Mouse (Mus musculus) lung, embryonic 16.5 days (tissue): ENCODE measurements at regions not wholly inside any gene's neighbourhood (a gene's known extent, or its start where the extent isn't known, plus 50 kb on each side); places are given as distances from the start of the nearest gene placed in this dataset.

Experiments
- ATAC-seq: fragments of 200-750 bp; cut with Nextera tagmentation; 2 replicates; pipeline ENCODE4 v1.8.0; 2017; ENCODE audit warnings: low read depth, mild to moderate bottlenecking, moderate library complexity
- H3K27ac ChIP-seq: fragments of 300-500 bp; sonication (generic); 2 replicates; pipeline ENCODE4 v1.5.1; 2014; ENCODE audit warnings: mild to moderate bottlenecking, control low read depth, low read length
- H3K27me3 ChIP-seq: fragments of 300-500 bp; sonication (generic); 2 replicates; pipeline ENCODE4 v1.6.1; 2014; ENCODE audit warnings: low read depth, low read length, mixed read lengths; ENCODE audit not compliant: control insufficient read depth, insufficient read depth
- H3K36me3 ChIP-seq: fragments of 300-500 bp; sonication (generic); 2 replicates; pipeline ENCODE4 v1.6.1; 2014; ENCODE audit warnings: low read length; ENCODE audit not compliant: control insufficient read depth, insufficient read depth
- H3K4me1 ChIP-seq: fragments of 300-500 bp; sonication (generic); replicated peaks from 2 replicates; pipeline ENCODE4 v1.6.1; 2014; ENCODE audit warnings: low read length, mixed read lengths; ENCODE audit not compliant: control insufficient read depth, insufficient read depth
- H3K4me2 ChIP-seq: fragments of 300-500 bp; sonication (generic); 2 replicates; pipeline ENCODE4 v1.6.1; 2014; ENCODE audit warnings: low read depth, low read length, control low read depth
- H3K4me3 ChIP-seq: fragments of 300-500 bp; sonication (generic); 2 replicates; pipeline ENCODE4 v1.5.1; 2014; ENCODE audit warnings: mild to moderate bottlenecking, low read length, control low read depth
- H3K9ac ChIP-seq: fragments of 300-500 bp; sonication (generic); 2 replicates; pipeline ENCODE4 v1.6.1; 2014; ENCODE audit warnings: low read length, control low read depth
- H3K9me3 ChIP-seq: fragments of 300-500 bp; sonication (generic); 2 replicates; pipeline ENCODE4 v1.6.1; 2016; ENCODE audit warnings: low read length; ENCODE audit not compliant: control insufficient read depth
- WGBS: fragments of 180-500 bp; shearing (Covaris S2); extraction: QIAGEN DNeasy Blood & Tissue Kit; methylation state at CpG from one replicate; pipeline ENCODE4 v1.1.7; 2014; 5-methylcytosine and 5-hydroxymethylcytosine counted together

DNA sequence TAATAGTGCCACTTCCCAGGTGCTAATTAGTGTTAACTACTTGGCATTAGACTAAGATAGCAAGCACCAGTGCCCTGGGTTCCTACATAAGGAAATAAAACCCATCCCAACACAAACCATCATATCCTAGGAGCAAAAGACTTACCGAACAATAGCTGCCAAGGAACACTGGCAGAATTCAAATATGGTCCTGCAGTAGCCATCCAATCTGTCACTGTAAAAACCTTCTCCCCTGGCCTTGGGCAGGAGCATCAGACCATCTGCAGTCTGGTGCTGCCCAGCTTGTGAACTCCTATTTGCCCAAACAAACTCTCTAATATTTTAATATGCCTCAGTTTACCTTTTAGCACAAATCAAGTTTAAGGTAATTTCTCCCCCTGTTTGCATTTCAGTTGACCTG is 137.9 kb upstream of the Nabp1 start:
- WGBS, result 88% methylated on average over 1 of the region's 1 CpGs
- H3K27me3 ChIP-seq, result no peaks in the 10 kb centered on the region

DNA sequence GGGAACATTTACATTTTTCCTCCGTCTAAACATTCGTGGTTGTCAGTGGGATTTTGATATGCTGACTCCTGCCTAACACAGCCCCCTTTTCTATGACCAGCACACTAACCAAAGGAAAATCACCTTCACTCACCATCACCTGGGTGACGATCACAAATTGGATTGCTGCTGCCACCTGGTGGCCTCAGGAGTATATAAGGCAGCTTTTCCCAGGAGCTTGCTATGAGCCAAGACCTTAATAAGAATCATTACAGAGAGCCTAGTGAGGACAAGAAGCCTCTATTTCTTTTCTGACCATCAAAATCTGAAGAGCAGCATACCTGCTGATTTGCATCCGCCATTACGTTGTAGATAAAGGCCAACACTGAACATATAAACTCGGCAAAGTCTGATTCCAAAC is 137.3 kb upstream of the Nabp1 start:
- no peak for ATAC-seq
- H3K27ac ChIP-seq, result no peak overlapping the region
- H3K4me3 ChIP-seq, result no peak overlapping the region
- no peak overlapping the region for H3K4me2 ChIP-seq
- H3K36me3 ChIP-seq, result no peaks in the 10 kb centered on the region
- no peak overlapping the region for H3K9ac ChIP-seq
- H3K27me3 ChIP-seq, result no peaks in the 10 kb centered on the region
- 29% methylated on average over 6 of the region's 6 CpGs for WGBS
- no peaks in the 10 kb centered on the region for H3K4me1 ChIP-seq
- no peaks in the 10 kb centered on the region for H3K9me3 ChIP-seq

More for the DNA sequence above, 137.9 kb upstream of the Nabp1 start:
- Histone ChIP-seq H3K9ac (no peak overlapping the region), H3K4me1 (no peaks in the 10 kb centered on the region), H3K9me3 (no peaks in the 10 kb centered on the region), H3K4me3 (no peak overlapping the region), H3K27ac (no peak overlapping the region), H3K36me3 (no peaks in the 10 kb centered on the region), H3K4me2 (no peak overlapping the region)
- ATAC-seq, result no peak

- Histone ChIP-seq H3K4me3 (no peak overlapping the region), H3K9ac (no peak overlapping the region), H3K4me1 (no peaks in the 10 kb centered on the region), H3K4me2 (no peak overlapping the region), H3K27ac (no peak overlapping the region), H3K36me3 (no peaks in the 10 kb centered on the region), H3K27me3 (no peaks in the 10 kb centered on the region), H3K9me3 (no peaks in the 10 kb centered on the region)
- ATAC-seq, result no peak
Measured at GRCm38 (mm10) chr1:51614700-51615099, 136.5 kb upstream of the Nabp1 start.

- H3K4me2 ChIP-seq, result no peak overlapping the region
- no peak overlapping the region for H3K9ac ChIP-seq
- H3K36me3 ChIP-seq, result no peaks in the 10 kb centered on the region
- 69% methylated on average over 5 of the region's 5 CpGs for WGBS
- no peaks in the 10 kb centered on the region for H3K27me3 ChIP-seq
- no peaks in the 10 kb centered on the region for H3K4me1 ChIP-seq
- H3K4me3 ChIP-seq, result no peak overlapping the region
- ATAC-seq, result no peak
- no peak overlapping the region for H3K27ac ChIP-seq
- no peaks in the 10 kb centered on the region for H3K9me3 ChIP-seq
Measured at GRCm38 (mm10) chr1:51609295-51609694, 131.1 kb upstream of the Nabp1 start.

DNA sequence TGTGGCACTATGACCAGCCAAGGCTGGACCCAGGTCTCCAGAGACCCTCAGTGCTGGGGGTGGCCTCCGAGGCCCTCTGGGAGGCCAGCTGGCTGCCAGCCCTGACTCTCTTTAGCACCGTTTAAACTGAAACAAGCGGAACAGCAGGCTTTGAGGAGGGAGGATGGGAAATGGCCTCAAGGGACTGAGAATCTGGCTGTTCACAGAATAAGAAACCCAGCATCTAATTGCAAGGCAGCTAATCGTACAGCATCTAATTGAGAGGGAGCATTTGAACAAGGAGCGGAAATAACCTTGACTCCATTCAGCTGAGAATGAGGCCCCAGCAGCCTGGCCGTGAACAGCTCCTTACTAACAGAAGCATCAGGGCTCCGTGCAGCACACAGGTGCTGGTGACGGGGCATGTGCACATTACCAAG is 129.2 kb upstream of the Nabp1 start:
- H3K27me3 ChIP-seq, result no peaks in the 10 kb centered on the region
- no peak overlapping the region for H3K4me3 ChIP-seq
- no peak overlapping the region for H3K9ac ChIP-seq
- no peaks in the 10 kb centered on the region for H3K4me1 ChIP-seq
- no peak for ATAC-seq
- no peak overlapping the region for H3K4me2 ChIP-seq
- H3K27ac ChIP-seq, result no peak overlapping the region
- no peaks in the 10 kb centered on the region for H3K9me3 ChIP-seq
- H3K36me3 ChIP-seq, result no peaks in the 10 kb centered on the region
- WGBS, result 44% methylated on average over 8 of the region's 8 CpGs

- Histone ChIP-seq H3K9me3 (no peaks in the 10 kb centered on the region), H3K4me2 (no peak overlapping the region), H3K4me3 (no peak overlapping the region), H3K27ac (no peak overlapping the region), H3K9ac (no peak overlapping the region), H3K4me1 (no peaks in the 10 kb centered on the region; the same call in 1 of the 2 replicates), H3K27me3 (no peaks in the 10 kb centered on the region), H3K36me3 (no peaks in the 10 kb centered on the region)
- 89% methylated on average over 6 of the region's 6 CpGs for WGBS
- no peak for ATAC-seq
Measured at GRCm38 (mm10) chr1:51602071-51602470, 123.8 kb upstream of the Nabp1 start.

DNA sequence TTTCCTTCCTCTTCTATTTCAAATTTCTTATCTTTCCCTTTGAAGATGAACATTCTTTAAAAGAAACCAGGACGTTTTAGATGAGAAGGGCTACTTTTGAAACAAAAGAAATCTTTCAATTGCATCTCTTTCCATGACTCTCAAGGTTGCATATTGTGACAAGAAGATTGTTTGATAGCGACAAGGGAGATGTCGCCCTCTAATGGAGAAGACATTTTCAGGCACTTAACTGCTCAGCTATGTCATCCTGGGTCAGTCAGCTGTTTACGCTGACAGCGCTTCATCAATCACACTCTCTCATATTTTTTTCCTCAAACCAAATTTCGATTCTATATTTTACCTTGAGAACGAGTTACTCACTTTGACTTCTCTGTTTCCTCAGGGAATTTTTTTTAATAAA is 122.2 kb upstream of the Nabp1 start:
- 19% methylated on average over 7 of the region's 7 CpGs for WGBS
- no peaks in the 10 kb centered on the region for H3K36me3 ChIP-seq

DNA sequence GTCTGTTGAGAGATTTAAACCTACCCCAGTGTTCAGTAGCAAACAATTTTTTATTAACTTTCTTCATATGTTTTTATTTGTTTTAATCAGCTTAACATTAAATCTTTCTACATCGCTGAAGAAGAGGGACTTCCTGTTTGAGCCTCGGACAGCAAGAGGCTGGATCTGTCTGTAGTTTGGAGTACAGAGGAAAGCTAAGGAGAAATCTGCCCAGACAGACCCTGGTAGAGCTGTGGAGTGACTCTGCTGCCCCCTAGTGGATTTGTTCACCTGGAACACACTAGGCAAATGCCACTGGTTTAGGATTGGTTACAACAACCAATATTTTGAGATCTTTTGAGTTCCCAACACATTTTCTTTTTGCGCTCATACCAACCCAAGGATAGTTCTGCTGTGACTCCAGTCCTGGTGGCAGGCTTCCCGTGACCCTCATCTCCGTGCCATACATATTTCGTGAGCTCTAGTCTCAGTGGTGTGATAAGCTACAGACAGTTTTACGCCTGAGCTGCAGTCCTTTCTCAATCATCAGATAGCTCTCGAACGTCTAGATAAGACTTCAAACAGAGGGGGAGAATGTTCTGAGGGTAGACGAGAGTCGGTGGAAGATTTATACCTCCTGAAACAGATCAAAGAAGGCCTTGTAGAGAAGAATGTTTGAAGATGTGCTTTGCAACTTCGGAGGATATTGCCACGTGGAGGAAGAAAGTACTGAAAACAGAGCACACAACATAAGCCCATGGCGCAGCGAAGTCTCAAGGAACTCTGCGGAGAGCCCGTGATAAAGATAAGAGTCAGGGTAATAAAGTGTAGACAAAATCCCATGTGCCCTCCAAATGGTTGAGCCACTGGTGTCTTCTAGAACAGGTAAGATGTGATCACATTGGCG is 119.0 kb upstream of the Nabp1 start:
- peak overlapping the region; percentile 5 for H3K4me3 ChIP-seq
- no peaks in the 10 kb centered on the region; the same call in 1 of the 2 replicates for H3K4me1 ChIP-seq
- H3K27ac ChIP-seq, result no peak overlapping the region
- peak; percentile 97 for ATAC-seq
- no peaks in the 10 kb centered on the region for H3K27me3 ChIP-seq
- 15% methylated on average over 18 of the region's 18 CpGs for WGBS
- H3K36me3 ChIP-seq, result no peaks in the 10 kb centered on the region
- H3K9ac ChIP-seq, result peak overlapping the region; percentile 48
- no peaks in the 10 kb centered on the region for H3K9me3 ChIP-seq
- H3K4me2 ChIP-seq, result peak overlapping the region; percentile 46

More for the DNA sequence above, 122.2 kb upstream of the Nabp1 start:
- no peak overlapping the region for H3K4me2 ChIP-seq
- no peak for ATAC-seq
- H3K4me3 ChIP-seq, result no peak overlapping the region
- H3K9ac ChIP-seq, result no peak overlapping the region
- no peaks in the 10 kb centered on the region for H3K27me3 ChIP-seq
- H3K27ac ChIP-seq, result no peak overlapping the region
- H3K4me1 ChIP-seq, result no peaks in the 10 kb centered on the region; the same call in 1 of the 2 replicates
- no peaks in the 10 kb centered on the region for H3K9me3 ChIP-seq

- Histone ChIP-seq H3K4me2 (no peak overlapping the region), H3K27me3 (no peaks in the 10 kb centered on the region), H3K9ac (no peak overlapping the region), H3K9me3 (no peaks in the 10 kb centered on the region), H3K36me3 (no peaks in the 10 kb centered on the region), H3K27ac (no peak overlapping the region), H3K4me3 (no peak overlapping the region), H3K4me1 (no peaks in the 10 kb centered on the region; the same call in 1 of the 2 replicates)
- 85% methylated on average over 4 of the region's 4 CpGs for WGBS
- ATAC-seq, result no peak
Measured at GRCm38 (mm10) chr1:51594666-51595065, 116.4 kb upstream of the Nabp1 start.
